Mouse (Mus musculus): ENCODE results near the gene Prkd3. TPM values are rescaled to one million over a fixed set of nuclear protein-coding genes. Genes with fewer than 3 reads are reported as not detected.

Gene Prkd3
- polyA plus RNA-seq, 1 experiment from 2014 or later: 16.8 TPM

- no peak overlapping the region for H3K9ac ChIP-seq
- 0 out of 2 replicates have a peak, but pooled peaks cover 7% of the 10 kb centered on the region for H3K4me1 ChIP-seq (replicated peaks)
- 85% methylated on average over 2 of the region's 2 CpGs for WGBS
- H3K36me3 ChIP-seq: no peaks in the 10 kb centered on the region
- ATAC-seq (ENCODE audit: low read depth): no peak
- H3K4me3 ChIP-seq: no peak overlapping the region
- no peaks in the 10 kb centered on the region for H3K27me3 ChIP-seq
- no peaks in the 10 kb centered on the region for H3K9me3 ChIP-seq
- no peak overlapping the region for H3K4me2 ChIP-seq
- H3K27ac ChIP-seq (replicated peaks): no peak overlapping the region
These were observed 22.5 kb downstream of the Prkd3 start for GRCm38 (mm10) chr17:78998130-78998529.

DNA sequence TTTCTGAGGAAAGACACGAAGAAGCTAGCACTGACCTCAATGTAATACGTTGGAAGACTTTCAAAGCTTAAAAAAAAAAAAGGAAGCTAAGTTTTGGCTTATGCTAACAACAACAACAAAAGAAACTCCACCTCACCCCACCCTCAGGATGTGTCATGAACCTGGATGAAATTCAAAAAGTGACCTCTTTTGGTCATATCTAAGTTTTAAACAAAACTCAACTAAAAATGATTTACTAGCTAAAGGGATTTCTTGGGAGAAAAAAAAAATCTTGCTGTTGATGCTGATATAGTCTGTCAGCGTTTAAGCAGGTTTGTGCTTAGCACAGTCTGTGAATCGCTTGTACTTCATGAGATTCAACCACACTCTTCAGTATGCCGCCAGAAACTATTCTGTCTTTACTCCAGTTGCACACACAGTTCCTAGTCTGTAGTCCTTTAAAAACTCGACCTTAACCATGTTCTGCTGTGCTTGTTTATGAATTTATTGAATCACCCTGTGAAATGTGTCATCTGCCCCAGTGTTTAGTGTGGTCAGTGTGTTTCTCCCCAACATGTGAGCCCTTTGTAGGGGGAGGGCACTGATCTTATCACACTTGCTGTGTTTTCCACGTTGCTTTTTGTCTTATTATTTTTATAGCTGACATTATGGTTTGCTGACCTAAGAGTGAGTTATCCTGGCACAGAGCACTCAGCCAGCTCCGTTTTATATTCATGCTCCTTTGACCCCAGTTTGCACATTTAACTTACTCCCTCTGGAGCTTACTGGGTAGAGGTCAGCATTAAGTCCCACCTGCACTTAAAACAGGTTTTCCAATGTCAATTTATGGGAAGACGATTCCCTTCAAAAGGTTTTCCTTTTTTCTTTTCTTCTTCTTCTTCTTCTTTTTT is 25.4 kb downstream of the Prkd3 start:
- H3K27me3 ChIP-seq: no peaks in the 10 kb centered on the region
- H3K4me2 ChIP-seq: no peak overlapping the region
- 75% methylated on average over 9 of the region's 9 CpGs for WGBS
- no peak overlapping the region for H3K27ac ChIP-seq (replicated peaks)
- no peaks in the 10 kb centered on the region for H3K9me3 ChIP-seq
- no peaks in the 10 kb centered on the region for H3K36me3 ChIP-seq
- no peak overlapping the region for H3K4me3 ChIP-seq
- H3K9ac ChIP-seq: no peak overlapping the region
- no peak for ATAC-seq (ENCODE audit: low read depth)
- 0 out of 2 replicates have a peak, but pooled peaks cover 7% of the 10 kb centered on the region for H3K4me1 ChIP-seq (replicated peaks)

DNA sequence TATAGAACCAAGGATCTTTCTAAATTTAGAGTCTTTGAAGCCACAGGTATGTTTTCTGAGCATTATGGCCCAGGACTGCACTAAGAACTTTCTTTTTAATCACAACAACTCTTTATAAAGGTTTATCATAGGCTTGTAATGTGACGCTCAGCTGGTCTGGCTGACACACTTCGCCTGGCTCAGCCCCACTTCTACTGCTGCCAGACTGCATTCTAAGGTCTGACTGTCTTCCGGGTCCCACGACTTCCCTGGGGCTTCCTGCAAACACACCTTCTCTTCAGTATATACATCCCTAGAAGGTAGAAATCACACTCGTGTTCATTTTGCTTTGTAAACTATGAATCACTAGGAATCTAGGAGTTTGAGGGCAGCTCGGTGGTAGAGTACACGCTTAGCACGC is 26.2 kb downstream of the Prkd3 start:
- no peak overlapping the region for H3K4me2 ChIP-seq
- 88% methylated on average over 8 of the region's 8 CpGs for WGBS
- H3K4me1 ChIP-seq (replicated peaks): 0 out of 2 replicates have a peak, but pooled peaks cover 7% of the 10 kb centered on the region
- no peak overlapping the region for H3K9ac ChIP-seq
- no peaks in the 10 kb centered on the region for H3K9me3 ChIP-seq
- H3K27me3 ChIP-seq: no peaks in the 10 kb centered on the region
- H3K27ac ChIP-seq (replicated peaks): no peak overlapping the region
- H3K4me3 ChIP-seq: no peak overlapping the region
- ATAC-seq (ENCODE audit: low read depth): no peak
- no peaks in the 10 kb centered on the region for H3K36me3 ChIP-seq

DNA sequence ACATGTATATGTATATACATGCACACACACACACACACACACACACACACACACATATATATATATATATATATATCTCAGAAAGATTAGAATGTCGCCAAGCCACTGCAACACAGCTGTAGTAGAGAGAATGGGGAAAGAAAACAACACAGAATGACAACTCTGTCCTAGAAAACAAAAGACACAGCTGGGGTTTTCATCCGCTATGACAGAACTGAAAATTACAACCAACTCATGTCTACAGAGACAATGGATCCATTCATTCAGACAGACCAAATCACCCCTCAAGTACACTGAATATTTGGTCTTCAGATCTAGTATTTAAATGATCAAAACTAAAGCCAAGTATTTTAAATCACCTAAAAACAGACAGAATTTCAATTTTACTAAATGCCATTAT is 26.9 kb downstream of the Prkd3 start:
- Histone ChIP-seq H3K27me3 (no peaks in the 10 kb centered on the region), H3K27ac (replicated peaks) (no peak overlapping the region), H3K4me1 (replicated peaks) (0 out of 2 replicates have a peak, but pooled peaks cover 7% of the 10 kb centered on the region), H3K9ac (no peak overlapping the region), H3K36me3 (no peaks in the 10 kb centered on the region), H3K9me3 (no peaks in the 10 kb centered on the region), H3K4me3 (no peak overlapping the region), H3K4me2 (no peak overlapping the region)
- WGBS: 29% methylated on average over 2 of the region's 2 CpGs
- no peak for ATAC-seq (ENCODE audit: low read depth)

- Histone ChIP-seq H3K4me1 (replicated peaks) (0 out of 2 replicates have a peak, but pooled peaks cover 7% of the 10 kb centered on the region), H3K36me3 (no peaks in the 10 kb centered on the region), H3K27me3 (no peaks in the 10 kb centered on the region), H3K9ac (no peak overlapping the region), H3K9me3 (no peaks in the 10 kb centered on the region), H3K4me2 (no peak overlapping the region), H3K4me3 (no peak overlapping the region), H3K27ac (replicated peaks) (no peak overlapping the region)
- no peak for ATAC-seq (ENCODE audit: low read depth)
- WGBS: 79% methylated on average over 9 of the region's 9 CpGs
These were observed 28.2 kb downstream of the Prkd3 start for GRCm38 (mm10) chr17:78992303-78993027.

DNA sequence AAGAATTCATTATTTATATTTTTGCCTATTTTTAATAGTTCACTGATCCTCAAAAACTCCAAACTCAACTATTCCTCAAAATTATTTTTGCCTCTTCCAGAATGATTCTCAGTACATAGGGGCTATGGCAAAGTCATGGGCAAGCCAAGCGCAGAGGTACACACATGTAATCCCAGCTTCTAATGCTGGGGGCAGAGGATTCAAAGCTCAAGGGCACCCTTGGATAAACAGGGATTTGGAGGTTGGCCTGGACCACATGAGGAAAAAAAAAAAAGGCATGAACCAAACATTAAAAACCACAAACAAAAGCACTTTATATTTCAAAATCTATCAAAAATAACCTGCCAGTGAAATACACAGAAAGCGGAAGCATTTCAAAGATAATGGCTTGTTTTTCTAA is 29.1 kb downstream of the Prkd3 start:
- Histone ChIP-seq H3K27me3 (no peaks in the 10 kb centered on the region), H3K9me3 (no peaks in the 10 kb centered on the region), H3K27ac (replicated peaks) (no peak overlapping the region), H3K9ac (no peak overlapping the region), H3K4me2 (no peak overlapping the region), H3K4me3 (no peak overlapping the region), H3K4me1 (replicated peaks) (0 out of 2 replicates have a peak, but pooled peaks cover 10% of the 10 kb centered on the region), H3K36me3 (no peaks in the 10 kb centered on the region)
- WGBS: 99% methylated on average over 2 of the region's 2 CpGs
- ATAC-seq (ENCODE audit: low read depth): no peak

DNA sequence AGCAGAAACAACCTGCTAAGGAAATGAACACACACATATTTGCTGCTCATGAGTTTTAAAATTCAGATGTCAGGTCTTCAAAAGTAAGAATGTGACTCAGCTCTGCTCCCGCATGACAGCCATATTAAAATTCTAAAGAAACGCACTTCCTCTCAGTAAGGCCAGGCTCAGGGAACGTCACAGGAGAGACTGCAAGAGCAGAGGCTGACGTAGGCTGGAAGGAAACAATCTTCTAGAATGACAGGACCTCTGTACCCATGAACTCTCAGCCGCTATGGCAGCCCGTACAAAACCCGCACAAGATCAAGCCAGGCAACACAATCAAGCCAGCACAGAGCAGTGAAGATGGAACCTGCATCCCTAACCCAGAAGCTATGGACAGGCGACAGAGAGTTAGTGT is 31.6 kb downstream of the Prkd3 start:
- Histone ChIP-seq H3K4me3 (no peak overlapping the region), H3K27ac (replicated peaks) (no peak overlapping the region), H3K36me3 (no peaks in the 10 kb centered on the region), H3K4me2 (no peak overlapping the region), H3K4me1 (replicated peaks) (0 out of 2 replicates have a peak, but pooled peaks cover 3% of the 10 kb centered on the region), H3K9ac (no peak overlapping the region), H3K27me3 (no peaks in the 10 kb centered on the region), H3K9me3 (no peaks in the 10 kb centered on the region)
- 81% methylated on average over 8 of the region's 8 CpGs for WGBS
- ATAC-seq (ENCODE audit: low read depth): no peak

- 0 out of 2 replicates have a peak, but pooled peaks cover 3% of the 10 kb centered on the region for H3K4me1 ChIP-seq (replicated peaks)
- no peak overlapping the region for H3K9ac ChIP-seq
- no peak overlapping the region for H3K4me3 ChIP-seq
- WGBS: 89% methylated on average over 3 of the region's 3 CpGs
- H3K36me3 ChIP-seq: peaks cover 11% of the 10 kb centered on the region; the same call in 1 of the 2 replicates
- H3K4me2 ChIP-seq: no peak overlapping the region
- H3K27me3 ChIP-seq: no peaks in the 10 kb centered on the region
- H3K9me3 ChIP-seq: no peaks in the 10 kb centered on the region
- H3K27ac ChIP-seq (replicated peaks): no peak overlapping the region
- ATAC-seq (ENCODE audit: low read depth): no peak
These were observed 36.9 kb downstream of the Prkd3 start for GRCm38 (mm10) chr17:78983736-78984135.

DNA sequence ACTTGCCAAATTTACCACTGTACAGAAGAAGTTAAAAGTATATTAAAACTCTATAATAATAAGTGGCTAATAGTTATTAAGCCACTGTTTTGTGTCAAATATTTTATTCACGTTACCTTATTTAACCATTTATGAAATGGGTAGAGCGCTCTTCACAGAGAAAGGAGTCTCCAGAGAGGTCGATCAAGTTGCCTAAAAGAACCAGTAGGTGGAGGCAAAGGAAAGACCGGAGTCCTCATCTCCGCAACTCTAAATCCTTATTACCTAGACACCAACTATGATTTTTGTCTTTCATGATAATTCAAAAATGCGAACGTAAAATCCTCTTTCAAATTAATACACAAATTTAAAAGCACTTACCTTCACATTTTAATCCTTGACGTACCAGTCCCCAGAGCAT is 37.5 kb downstream of the Prkd3 start:
- H3K27ac ChIP-seq (replicated peaks): no peak overlapping the region
- no peak overlapping the region for H3K4me3 ChIP-seq
- H3K9me3 ChIP-seq: no peaks in the 10 kb centered on the region
- no peak overlapping the region for H3K4me2 ChIP-seq
- ATAC-seq (ENCODE audit: low read depth): no peak
- 95% methylated on average over 8 of the region's 8 CpGs for WGBS
- 0 out of 2 replicates have a peak, but pooled peaks cover 3% of the 10 kb centered on the region for H3K4me1 ChIP-seq (replicated peaks)
- peaks cover 11% of the 10 kb centered on the region; the same call in 1 of the 2 replicates for H3K36me3 ChIP-seq
- no peak overlapping the region for H3K9ac ChIP-seq
- H3K27me3 ChIP-seq: no peaks in the 10 kb centered on the region

- H3K27ac ChIP-seq (replicated peaks): no peak overlapping the region
- 89% methylated on average over 3 of the region's 3 CpGs for WGBS
- H3K9ac ChIP-seq: no peak overlapping the region
- H3K36me3 ChIP-seq: peaks cover 13% of the 10 kb centered on the region; the same call in 1 of the 2 replicates
- no peaks in the 10 kb centered on the region for H3K27me3 ChIP-seq
- H3K4me3 ChIP-seq: no peak overlapping the region
- ATAC-seq (ENCODE audit: low read depth): no peak
- no peak overlapping the region for H3K4me2 ChIP-seq
- no peaks in the 10 kb centered on the region for H3K4me1 ChIP-seq (replicated peaks)
- no peaks in the 10 kb centered on the region for H3K9me3 ChIP-seq
These were observed 52.1 kb downstream of the Prkd3 start for GRCm38 (mm10) chr17:78968500-78968899.

DNA sequence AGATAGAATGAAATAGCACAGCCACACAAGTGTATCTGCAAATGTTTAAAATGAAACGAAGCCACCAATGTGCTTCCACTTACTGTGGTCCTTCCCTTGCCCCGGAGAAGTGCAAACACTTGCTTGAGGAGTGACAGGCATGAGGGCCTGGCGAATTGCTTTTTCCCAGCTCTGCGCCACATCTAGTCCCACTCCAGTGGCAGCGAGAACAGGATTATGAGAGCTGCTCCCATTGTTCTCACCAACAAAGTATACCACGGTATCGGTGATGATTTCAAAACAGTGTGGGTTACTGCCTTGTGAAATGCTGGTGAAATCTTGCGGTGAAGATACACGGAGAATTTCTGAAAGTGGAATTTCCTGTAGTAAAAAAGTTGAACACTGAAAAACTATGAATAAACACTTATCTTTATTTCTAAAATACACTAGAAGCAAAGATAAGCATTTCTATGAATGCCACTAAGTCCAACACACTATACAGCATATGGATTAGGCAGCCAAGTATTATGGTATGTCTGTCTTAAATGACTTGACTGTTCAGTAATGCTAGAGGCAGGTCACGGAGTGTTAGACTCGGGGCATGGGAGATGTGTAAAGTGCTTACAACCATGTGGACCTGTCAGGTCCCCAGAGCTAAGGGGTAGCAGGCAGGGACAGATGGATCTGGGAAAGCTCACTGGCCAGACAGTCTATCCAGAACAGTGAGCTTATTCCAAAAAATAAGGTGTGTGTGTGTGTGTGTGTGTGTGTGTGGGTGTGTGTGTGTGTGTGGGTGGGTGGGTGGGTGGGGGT is 54.3 kb downstream of the Prkd3 start:
- Histone ChIP-seq H3K27me3 (no peaks in the 10 kb centered on the region), H3K27ac (replicated peaks) (no peak overlapping the region), H3K9me3 (no peaks in the 10 kb centered on the region), H3K9ac (no peak overlapping the region), H3K4me1 (replicated peaks) (no peaks in the 10 kb centered on the region), H3K36me3 (peaks cover 22% of the 10 kb centered on the region), H3K4me3 (no peak overlapping the region), H3K4me2 (no peak overlapping the region)
- ATAC-seq (ENCODE audit: low read depth): no peak
- WGBS: 96% methylated on average over 11 of the region's 11 CpGs

Measured in neural tube, embryonic 13.5 days (tissue).